Mouse (Mus musculus) liver, adult 2 months (tissue): ENCODE measurements at regions not wholly inside any gene's neighbourhood (a gene's known extent, or its start where the extent isn't known, plus 50 kb on each side); places are given as distances from the start of the nearest gene placed in this dataset.

Experiments used
- CTCF ChIP-seq: fragments of 200-500 bp; IDR thresholded peaks from 2 replicates; pipeline ENCODE4 v1.5.1; 2011; ENCODE audit warnings: low read depth, low read length, control low read depth
- POLR2A ChIP-seq: fragments of 200-500 bp; IDR thresholded peaks from 2 replicates; pipeline ENCODE4 v1.6.1; 2011; ENCODE audit warnings: low read length, control low read depth; ENCODE audit not compliant: insufficient read depth; ENCODE audit errors: extremely low read depth

- TF ChIP-seq POLR2A (no peak), CTCF (no peak)
These were observed 346.0 kb upstream of the Alcam start for GRCm38 (mm10) chr16:52799715-52800392.
